Mouse (Mus musculus) liver, embryonic 14.5 days (tissue): ENCODE data around the gene Ahcyl2.

ENCODE experiments used
- CTCF ChIP-seq: IDR thresholded peaks from 2 replicates; pipeline ENCODE4 v1.5.1; 2016; ENCODE audit warnings: antibody characterized with exemption, low read depth, control low read depth
- EP300 ChIP-seq: IDR thresholded peaks from 2 replicates; pipeline ENCODE4 v1.6.1; 2016; ENCODE audit warnings: antibody characterized with exemption, low read depth

GRCm38 (mm10) chr6:29815634-29816033 is 47.8 kb downstream of the Ahcyl2 start:
- no peak for TF ChIP-seq EP300
- TF ChIP-seq CTCF = no peak
